In the genomic region with DNA sequence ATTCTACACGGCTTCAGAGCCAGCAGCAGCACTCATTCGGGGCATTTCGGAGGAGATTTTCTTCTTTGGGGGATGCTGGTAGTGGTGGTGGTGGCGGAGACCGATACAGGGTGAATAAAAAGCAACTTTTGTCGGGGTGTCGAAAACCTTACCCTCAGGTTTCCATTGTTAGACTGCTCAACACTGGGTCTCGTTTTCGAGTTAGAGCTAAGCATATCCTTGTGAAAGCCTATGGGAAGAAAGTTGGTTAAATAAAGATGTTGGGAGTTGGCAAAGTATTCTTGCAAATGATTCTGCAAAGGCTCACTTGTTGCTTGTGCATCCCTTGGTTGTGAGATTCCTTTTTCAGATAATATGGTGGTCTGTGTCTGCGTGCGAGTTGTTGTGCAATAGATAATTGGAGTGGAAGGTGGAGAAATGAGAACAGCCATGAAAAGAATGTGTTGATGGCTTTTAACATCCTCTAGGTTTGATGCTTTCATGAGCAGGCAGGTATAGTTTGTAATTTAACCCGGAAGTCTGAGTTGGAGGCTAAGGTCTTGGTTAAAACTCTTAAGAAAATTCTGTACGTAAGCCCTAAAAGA, we compare ENCODE assay signal across 8 mouse cellular contexts. TPM values are rescaled to one million over a fixed set of nuclear protein-coding genes. Genes with fewer than 3 reads are reported as not detected.
A peak's percentile ranks its signal among the peaks of the same experiment; 100 is the strongest.
DNase-seq lines count a peak whose midpoint lies in the region; ATAC-seq and TF ChIP-seq lines count a peak whose summit lies in the region.

No protein-coding gene starts in this region.

- H3K27me3 ChIP-seq in heart, embryonic 11.5 days (ENCODE audit: control insufficient read depth, insufficient read depth, low read length): no peaks in the 10 kb centered on the region
- no peaks in the 10 kb centered on the region for H3K27me3 ChIP-seq in C2C12 (ENCODE audit: control insufficient read depth, insufficient read depth, insufficient read length)
- H3K27me3 ChIP-seq in forebrain, embryonic 15.5 days: peaks cover 58% of the 10 kb centered on the region
- no peaks in the 10 kb centered on the region for H3K27me3 ChIP-seq in liver, postnatal 0 days (ENCODE audit: insufficient read depth, low read length)

- H3K79me2 ChIP-seq in C2C12 (ENCODE audit: control insufficient read depth, insufficient read depth): peaks cover 70% of the 10 kb centered on the region

- H3K79me3 ChIP-seq in C2C12 (ENCODE audit: low read depth): peaks cover 55% of the 10 kb centered on the region

- H3K9ac ChIP-seq in heart, embryonic 11.5 days (ENCODE audit: low read depth, low read length): peak overlapping the region; percentile 93
- no peak overlapping the region for H3K9ac ChIP-seq in forebrain, embryonic 15.5 days (replicated peaks)
- H3K9ac ChIP-seq in liver, postnatal 0 days (replicated peaks): peak overlapping the region; percentile 86

- TF ChIP-seq EP300 in liver, postnatal 0 days (IDR thresholded peaks at IDR 0.05; ENCODE audit: low read depth): no peak

- peak overlapping the region; percentile 86 for H3K4me3 ChIP-seq in heart, embryonic 11.5 days (ENCODE audit: low read depth, low read length)
- peak overlapping the region; percentile 75 for H3K4me3 ChIP-seq in C2C12 (ENCODE audit: insufficient read depth, poor library complexity, severe bottlenecking)
- H3K4me3 ChIP-seq in forebrain, embryonic 15.5 days: peak overlapping the region; percentile 55
- peak overlapping the region; percentile 75 for H3K4me3 ChIP-seq in liver, postnatal 0 days (ENCODE audit: low read depth, low read length)

- H3K36me3 ChIP-seq in heart, embryonic 11.5 days (ENCODE audit: control insufficient read depth, insufficient read depth, low read length): no peaks in the 10 kb centered on the region
- H3K36me3 ChIP-seq in C2C12 (ENCODE audit: control insufficient read depth, insufficient read depth): no peaks in the 10 kb centered on the region
- H3K36me3 ChIP-seq in forebrain, embryonic 15.5 days: no peaks in the 10 kb centered on the region
- no peaks in the 10 kb centered on the region; the same call in 1 of the 2 replicates for H3K36me3 ChIP-seq in liver, postnatal 0 days (replicated peaks; ENCODE audit: insufficient read depth, low read length)

- H3K4me1 ChIP-seq in heart, embryonic 11.5 days (ENCODE audit: control insufficient read depth, insufficient read depth, low read length): peaks cover 52% of the 10 kb centered on the region
- H3K4me1 ChIP-seq in forebrain, embryonic 15.5 days: peaks cover 30% of the 10 kb centered on the region
- H3K4me1 ChIP-seq in liver, postnatal 0 days (ENCODE audit: insufficient read depth): peaks cover 55% of the 10 kb centered on the region

- no peak for DNase-seq in heart, adult 9 months (ENCODE audit: low spot score in 2 of 2)
- DNase-seq in liver, postnatal 0 days: no peak
- DNase-seq in urinary bladder, adult 2 months (ENCODE audit: low spot score): no peak
- no peak for DNase-seq in left cerebral cortex, postnatal 25 days (ENCODE audit: low spot score in 2 of 2)
- no peak for DNase-seq in thymus, postnatal 25 days

- TF ChIP-seq CTCF in C2C12 (IDR thresholded peaks at IDR 0.05; ENCODE audit: control insufficient read depth, insufficient read depth, insufficient read length): no peak
- TF ChIP-seq CTCF in liver, postnatal 0 days (IDR thresholded peaks at IDR 0.05; ENCODE audit: low read depth): no peak

- no peak overlapping the region for H3K27ac ChIP-seq in heart, embryonic 11.5 days (ENCODE audit: low read depth, low read length)
- no peak overlapping the region for H3K27ac ChIP-seq in forebrain, embryonic 15.5 days (replicated peaks)
- peak overlapping the region; percentile 89 for H3K27ac ChIP-seq in liver, postnatal 0 days (ENCODE audit: low read depth)

- H3ac ChIP-seq in C2C12 (ENCODE audit: control insufficient read depth, insufficient read length, low read depth): peak overlapping the region; percentile 97

- WGBS in heart, embryonic 11.5 days (ENCODE audit: insufficient replicate concordance): 11% methylated on average over 13 of the region's 13 CpGs
- WGBS in forebrain, embryonic 15.5 days: 5% methylated on average over 13 of the region's 13 CpGs
- WGBS in liver, postnatal 0 days (ENCODE audit: insufficient replicate concordance): 8% methylated on average over 13 of the region's 13 CpGs

- intact Hi-C loops in left cerebral cortex, postnatal 25 days (cut with DNase I): loop anchor here (5.0 kb wide), 2 partner anchors 114 to 286 kb away; no protein-coding TSS in a partner anchor

- no peaks in the 10 kb centered on the region for H3K9me3 ChIP-seq in heart, embryonic 11.5 days (replicated peaks; ENCODE audit: control insufficient read depth, low read length)
- H3K9me3 ChIP-seq in forebrain, embryonic 15.5 days: no peaks in the 10 kb centered on the region
- H3K9me3 ChIP-seq in liver, postnatal 0 days (ENCODE audit: low read length): no peaks in the 10 kb centered on the region

- peak overlapping the region; percentile 94 for H3K4me2 ChIP-seq in heart, embryonic 11.5 days
- H3K4me2 ChIP-seq in forebrain, embryonic 15.5 days (replicated peaks): peak overlapping the region; percentile 99
- H3K4me2 ChIP-seq in liver, postnatal 0 days (ENCODE audit: low read depth, low read length): peak overlapping the region; percentile 99

- ATAC-seq in heart, embryonic 11.5 days (replicated peaks; ENCODE audit: insufficient number of reproducible peaks, low FRiP score, low TSS enrichment): no peak
- ATAC-seq in forebrain, embryonic 15.5 days (replicated peaks): no peak
- ATAC-seq in liver, postnatal 0 days: no peak

TF ChIP-seq in C2C12, 6 proteins besides CTCF, POLR2A, EP300 and RAD21:
- TF ChIP-seq MYOG (IDR thresholded peaks at IDR 0.05; ENCODE audit: control insufficient read depth, extremely low read depth, insufficient read length) (no peak), USF1 (IDR thresholded peaks at IDR 0.05; ENCODE audit: low read depth) (no peak), CEBPB (IDR thresholded peaks at IDR 0.05; ENCODE audit: low read depth) (peak; percentile 70), FOSL1 (IDR thresholded peaks at IDR 0.05; ENCODE audit: insufficient read depth, low read length, poor library complexity, severe bottlenecking) (no peak), MYOD1 (IDR thresholded peaks at IDR 0.05; ENCODE audit: control insufficient read depth, insufficient read length, low read depth) (no peak), MAX (IDR thresholded peaks at IDR 0.05) (no peak)

RNA-seq across cellular contexts. Expression of a gene that starts 49.9 kb away (rescaled TPM):
- 11.4 and 16.6 TPM in 2 replicates for polyA plus RNA-seq in heart, embryonic 11.5 days (2014; fragmentation: Nextera tagmentation; extraction: Ambion mirVana)
- 6.0 TPM for polyA plus RNA-seq in C2C12 (2012; fragmentation: generic; extraction: Trizol)
- polyA plus RNA-seq in forebrain, embryonic 15.5 days (2015; fragmentation: Nextera tagmentation; extraction: Ambion mirVana): 1.6 and 1.8 TPM in 2 replicates
- polyA plus RNA-seq in liver, postnatal 0 days (2015; fragmentation: Nextera tagmentation; extraction: Ambion mirVana): 3.8 and 4.4 TPM in 2 replicates
- polyA plus RNA-seq in urinary bladder, adult 2 months (2012; rRNA removed): 11.9 and 19.0 TPM in 2 replicates
- 10 to 100 TPM; 29.4 to 30.1 TPM for total RNA-seq in left cerebral cortex, postnatal 25 days (2021)
